Mouse (Mus musculus) spleen, adult 2 months (tissue): ENCODE data around the gene Sipa1l1. TPM values are rescaled to one million over a fixed set of nuclear protein-coding genes. Genes with fewer than 3 reads are reported as not detected.

Source experiments
- DNase-seq, 2 experiments: peaks; one replicate each; pipeline versions ENCODE4 v3.0.0 to v3.0.0-alpha.2; 2012 to 2021; ENCODE audit warnings: low spot score in 2 of 2, low read depth in 1 of 2
- H3K27ac ChIP-seq: fragments of 200-500 bp; 2 replicates; pipeline ENCODE4 v1.5.1; 2012; ENCODE audit warnings: low read length, inconsistent platforms; ENCODE audit not compliant: insufficient read depth
- H3K27me3 ChIP-seq: fragments of 200-500 bp; 2 replicates; pipeline ENCODE4 v1.6.1; 2012; ENCODE audit warnings: mild to moderate bottlenecking, moderate library complexity, low read length, inconsistent platforms; ENCODE audit not compliant: control insufficient read depth, insufficient read depth
- H3K36me3 ChIP-seq: fragments of 200-500 bp; 2 replicates; pipeline ENCODE4 v1.6.1; 2012; ENCODE audit warnings: mild to moderate bottlenecking, low read length, inconsistent platforms; ENCODE audit not compliant: control insufficient read depth, insufficient read depth
- H3K4me1 ChIP-seq: fragments of 200-500 bp; 2 replicates; pipeline ENCODE4 v1.6.1; 2011; ENCODE audit warnings: inconsistent platforms; ENCODE audit not compliant: control insufficient read depth, insufficient read depth, insufficient read length
- H3K4me3 ChIP-seq: fragments of 200-500 bp; 2 replicates; pipeline ENCODE4 v1.5.1; 2011; ENCODE audit warnings: mild to moderate bottlenecking, inconsistent platforms; ENCODE audit not compliant: insufficient read depth, insufficient read length; ENCODE audit errors: extremely low read depth
- CTCF ChIP-seq: fragments of 200-500 bp; IDR thresholded peaks from 2 replicates; pipeline ENCODE4 v1.5.1; 2011; ENCODE audit warnings: mild to moderate bottlenecking, inconsistent platforms; ENCODE audit not compliant: insufficient read depth, insufficient read length, insufficient replicate concordance; ENCODE audit errors: extremely low read depth
- POLR2A ChIP-seq: fragments of 200-500 bp; IDR thresholded peaks from 2 replicates; pipeline ENCODE4 v1.6.1; 2011; ENCODE audit warnings: low read depth, low read length, inconsistent platforms
- WGBS: fragments of 180-500 bp; shearing (Covaris S2); methylation state at CpG from one replicate; pipeline ENCODE4 v1.1.7; 2018; 5-methylcytosine and 5-hydroxymethylcytosine counted together
- polyA plus RNA-seq: library from polyadenylated mRNA; depleted of rRNA; stranded (reverse); fragments of >200 nt; gene quantifications from 2 replicates; pipeline ENCODE4 v1.2.3, GENCODE M21; 2012

The Sipa1l1 gene
- polyA plus RNA-seq, 1 experiment, result 17.1 TPM

DNA sequence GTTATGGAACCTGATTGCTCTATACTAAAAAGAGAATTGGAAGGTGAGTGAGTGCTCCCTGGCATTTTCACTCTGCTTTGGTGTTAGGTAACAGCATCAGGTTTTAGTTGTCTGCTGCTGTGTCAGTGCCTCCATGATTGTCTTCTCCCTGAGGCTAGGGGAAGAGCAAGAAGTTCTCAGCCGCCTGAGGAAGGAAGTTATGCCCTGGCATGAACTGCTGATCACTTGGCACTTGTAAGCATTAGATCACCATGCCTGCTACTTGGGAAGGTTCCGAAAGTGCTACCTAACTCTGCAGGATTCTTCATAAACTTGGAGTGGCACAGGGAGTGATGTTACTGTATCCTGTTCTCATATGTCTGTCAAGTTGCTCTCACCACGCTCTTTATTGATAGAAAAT, 25.8 kb downstream of the Sipa1l1 start:
- Histone ChIP-seq H3K4me3 (no peak overlapping the region), H3K4me1 (peaks cover 4% of the 10 kb centered on the region; the same call in 1 of the 2 replicates), H3K27me3 (no peaks in the 10 kb centered on the region), H3K27ac (no peak overlapping the region), H3K36me3 (no peaks in the 10 kb centered on the region)
- DNase-seq, result no peak
- TF ChIP-seq CTCF (no peak), POLR2A (no peak)
- 74% methylated on average over 3 of the region's 3 CpGs for WGBS

DNA sequence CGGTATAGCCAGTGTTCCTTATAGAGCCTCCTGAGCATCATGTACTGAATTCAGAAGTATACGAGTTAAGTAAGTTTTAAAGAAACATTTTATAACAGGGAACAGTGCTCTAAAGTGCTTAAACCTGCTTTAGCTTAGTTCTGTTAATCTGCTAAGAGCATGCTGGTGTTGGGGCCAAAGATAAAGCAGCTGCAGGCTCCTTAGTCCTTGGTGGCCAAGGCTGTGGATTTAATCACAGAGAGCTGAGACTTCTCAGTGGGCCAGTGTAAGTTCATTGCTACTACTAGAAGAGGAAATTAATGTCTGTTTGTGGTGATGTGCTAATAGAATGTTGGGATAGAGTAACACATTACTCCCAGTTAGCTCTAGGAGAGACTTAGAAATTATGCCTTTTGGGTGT, 27.1 kb downstream of the Sipa1l1 start:
- DNase-seq, result no peak
- Histone ChIP-seq H3K4me3 (no peak overlapping the region), H3K27me3 (no peaks in the 10 kb centered on the region), H3K4me1 (no peaks in the 10 kb centered on the region), H3K36me3 (no peaks in the 10 kb centered on the region), H3K27ac (no peak overlapping the region)
- TF ChIP-seq CTCF (no peak), POLR2A (no peak)
- WGBS, result 84% methylated on average over 2 of the region's 2 CpGs

- 93% methylated on average over 7 of the region's 7 CpGs for WGBS
These were observed 27.6 kb downstream of the Sipa1l1 start for GRCm38 (mm10) chr12:82196615-82197146.

DNA sequence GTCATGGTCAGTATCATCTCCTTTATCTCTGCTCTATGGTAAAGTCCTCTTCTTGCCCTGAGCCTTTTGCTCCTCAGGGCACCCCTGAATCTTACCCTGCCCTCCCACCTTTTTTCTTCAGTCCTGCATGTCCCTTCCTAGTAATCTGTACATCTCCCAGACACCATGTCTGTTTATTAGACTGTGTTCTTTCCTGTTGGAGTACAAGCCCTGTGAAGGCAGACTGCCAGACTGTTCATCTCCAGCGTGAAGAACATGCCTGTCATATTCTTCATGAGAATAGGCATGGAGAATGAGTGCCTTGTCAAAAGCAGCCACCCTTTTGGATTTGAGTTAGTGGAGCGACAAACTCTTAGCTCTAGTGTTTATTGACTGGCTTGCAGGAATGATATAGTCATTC, 28.1 kb downstream of the Sipa1l1 start:
- Histone ChIP-seq H3K36me3 (no peaks in the 10 kb centered on the region), H3K4me1 (no peaks in the 10 kb centered on the region), H3K27ac (no peak overlapping the region), H3K4me3 (no peak overlapping the region), H3K27me3 (no peaks in the 10 kb centered on the region)
- 88% methylated on average over 2 of the region's 2 CpGs for WGBS
- no peak for TF ChIP-seq POLR2A
- no peak for TF ChIP-seq CTCF
- no peak for DNase-seq

More at GRCm38 (mm10) chr12:82196615-82197146, 27.6 kb downstream of the Sipa1l1 start:
- no peak for DNase-seq
- Histone ChIP-seq H3K27me3 (no peaks in the 10 kb centered on the region), H3K4me3 (no peak overlapping the region), H3K36me3 (no peaks in the 10 kb centered on the region), H3K27ac (no peak overlapping the region), H3K4me1 (no peaks in the 10 kb centered on the region)
- TF ChIP-seq CTCF (no peak), POLR2A (no peak)

GRCm38 (mm10) chr12:82199286-82199685, 30.2 kb downstream of the Sipa1l1 start:
- Histone ChIP-seq H3K36me3 (no peaks in the 10 kb centered on the region), H3K4me1 (peaks cover 5% of the 10 kb centered on the region; the same call in 1 of the 2 replicates), H3K27me3 (no peaks in the 10 kb centered on the region), H3K27ac (no peak overlapping the region), H3K4me3 (no peak overlapping the region)
- TF ChIP-seq CTCF (no peak), POLR2A (no peak)
- WGBS, result 92% methylated on average over 6 of the region's 6 CpGs
- no peak for DNase-seq

- 91% methylated on average over 6 of the region's 6 CpGs for WGBS
- no peak overlapping the region for H3K4me3 ChIP-seq
- peaks cover 5% of the 10 kb centered on the region; the same call in 1 of the 2 replicates for H3K4me1 ChIP-seq
- no peaks in the 10 kb centered on the region for H3K36me3 ChIP-seq
- no peaks in the 10 kb centered on the region for H3K27me3 ChIP-seq
- TF ChIP-seq POLR2A (no peak), CTCF (no peak)
- H3K27ac ChIP-seq, result no peak overlapping the region
- DNase-seq, result no peak
These were observed 35.0 kb downstream of the Sipa1l1 start for GRCm38 (mm10) chr12:82204106-82204505.

DNA sequence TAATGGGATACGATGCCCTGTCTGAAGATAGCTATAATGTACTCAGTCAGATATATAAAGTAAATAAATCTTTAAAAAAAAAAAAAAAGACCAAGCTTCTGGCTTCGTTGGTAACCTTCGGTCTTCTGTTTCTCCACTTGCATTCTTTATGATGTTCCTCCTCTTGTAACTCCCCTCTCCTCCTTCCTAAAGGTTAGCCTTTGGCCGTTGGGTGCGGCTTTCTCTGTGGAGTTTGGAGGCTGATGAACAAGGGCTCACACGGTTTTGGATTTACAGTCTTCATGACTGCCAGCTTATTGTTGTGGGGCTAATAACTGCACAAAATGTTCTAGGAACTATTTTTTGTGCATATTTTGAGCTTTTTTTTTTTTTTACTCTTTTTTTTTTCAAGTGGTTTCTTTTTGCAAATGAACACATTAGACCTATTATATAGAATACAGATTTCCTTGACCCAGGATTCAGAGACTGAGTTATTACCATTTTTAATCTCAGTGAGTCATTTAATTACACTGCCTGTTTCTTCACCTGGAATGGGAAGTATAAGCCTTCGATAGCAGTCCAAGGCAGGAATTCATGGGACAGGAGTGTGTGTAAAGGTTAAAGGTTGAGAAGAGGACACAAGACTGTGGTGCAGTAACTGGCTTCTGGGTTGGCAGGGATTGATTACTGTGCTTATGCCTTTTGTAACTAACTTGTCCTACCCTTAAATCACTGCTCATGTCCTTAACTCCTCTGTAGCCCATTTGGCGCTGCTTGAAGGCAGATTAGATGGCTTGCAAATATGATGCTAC, 37.9 kb downstream of the Sipa1l1 start:
- TF ChIP-seq CTCF, result no peak
- no peak for TF ChIP-seq POLR2A
- DNase-seq, result no peak
- peaks cover 5% of the 10 kb centered on the region; the same call in 1 of the 2 replicates for H3K4me1 ChIP-seq
- H3K36me3 ChIP-seq, result no peaks in the 10 kb centered on the region
- no peaks in the 10 kb centered on the region for H3K27me3 ChIP-seq
- H3K4me3 ChIP-seq, result no peak overlapping the region
- no peak overlapping the region for H3K27ac ChIP-seq
- whole genome bisulfite sequencing, result 88% methylated on average over 8 of the region's 8 CpGs
